Mouse (Mus musculus) forebrain, embryonic 10.5 days (tissue): ENCODE measurements around the gene Soat2. TPM values are rescaled to one million over a fixed set of nuclear protein-coding genes. Genes with fewer than 3 reads are reported as not detected.
A peak's percentile ranks its signal among the peaks of the same experiment; 100 is the strongest.

Experiments used
- DNase-seq: peaks from one replicate; pipeline ENCODE4 v3.0.0-alpha.2; 2017; ENCODE audit warnings: low spot score; ENCODE audit errors: extremely low spot score
- H3K27ac ChIP-seq: fragments of 300-500 bp; sonication (generic); 2 replicates; pipeline ENCODE4 v1.5.1; 2016; ENCODE audit warnings: mild to moderate bottlenecking
- H3K27me3 ChIP-seq: fragments of 300-500 bp; sonication (generic); 2 replicates; pipeline ENCODE4 v1.6.1; 2016; ENCODE audit warnings: mild to moderate bottlenecking; ENCODE audit not compliant: poor library complexity, severe bottlenecking
- H3K36me3 ChIP-seq: fragments of 300-500 bp; sonication (generic); replicated peaks from 2 replicates; pipeline ENCODE4 v1.6.1; 2016; ENCODE audit warnings: mild to moderate bottlenecking, moderate library complexity
- H3K4me1 ChIP-seq: fragments of 300-500 bp; sonication (generic); 2 replicates; pipeline ENCODE4 v1.6.1; 2016
- H3K4me3 ChIP-seq: fragments of 300-500 bp; sonication (generic); 2 replicates; pipeline ENCODE4 v1.5.1; 2016; ENCODE audit warnings: mild to moderate bottlenecking, moderate library complexity
- H3K9me3 ChIP-seq: fragments of 300-500 bp; sonication (generic); 2 replicates; pipeline ENCODE4 v1.6.1; 2016; ENCODE audit warnings: mild to moderate bottlenecking, moderate library complexity
- WGBS: fragments of 180-500 bp; shearing (Covaris S2); methylation state at CpG from one replicate; pipeline ENCODE4 v1.1.7; 2016; 5-methylcytosine and 5-hydroxymethylcytosine counted together
- polyA plus RNA-seq: library from polyadenylated mRNA; unstranded; fragments of >200 nt; fragmentation: Nextera tagmentation; extraction: Ambion mirVana; gene quantifications from 2 replicates; pipeline ENCODE4 v1.2.1, GENCODE M21; 2016

The Soat2 gene
- polyA plus RNA-seq, 1 experiment from 2014 or later, result 0.09 TPM

- no peaks in the 10 kb centered on the region for H3K9me3 ChIP-seq
- no peak overlapping the region for H3K27ac ChIP-seq
- no peak overlapping the region for H3K4me3 ChIP-seq
- no peak for DNase-seq
- peaks cover 21% of the 10 kb centered on the region for H3K4me1 ChIP-seq
- no peaks in the 10 kb centered on the region for H3K27me3 ChIP-seq
- 80% methylated on average over 19 of the region's 19 CpGs for WGBS
- peaks cover 93% of the 10 kb centered on the region for H3K36me3 ChIP-seq
Observed at GRCm38 (mm10) chr15:102117461-102118443, 32.6 kb upstream of the Soat2 start.

DNA sequence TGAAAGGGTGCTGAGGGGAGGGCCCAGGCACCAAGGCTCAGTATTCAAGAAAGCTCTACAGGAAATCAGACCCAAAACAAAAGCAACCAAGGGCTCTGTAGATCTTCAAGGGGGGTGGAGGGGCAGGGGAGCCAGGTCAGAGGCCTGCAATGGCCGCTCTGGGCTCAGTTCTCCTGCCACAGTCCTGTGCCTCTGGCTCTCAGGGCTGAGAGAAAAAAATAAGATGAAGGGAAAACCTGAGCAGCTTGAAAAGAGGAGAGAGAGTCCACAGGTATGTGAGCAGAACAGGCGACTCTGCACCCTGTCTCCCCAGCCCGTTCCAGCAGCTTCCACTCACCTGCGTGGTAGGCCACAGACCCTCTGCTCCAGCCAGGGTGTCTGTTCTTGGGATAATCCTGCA, 31.7 kb upstream of the Soat2 start:
- Histone ChIP-seq H3K27ac (no peak overlapping the region), H3K4me3 (no peak overlapping the region), H3K9me3 (no peaks in the 10 kb centered on the region), H3K27me3 (no peaks in the 10 kb centered on the region), H3K4me1 (peaks cover 21% of the 10 kb centered on the region), H3K36me3 (peaks cover 91% of the 10 kb centered on the region)
- no peak for DNase-seq
- WGBS, result 85% methylated on average over 4 of the region's 4 CpGs

GRCm38 (mm10) chr15:102119121-102119830, 31.1 kb upstream of the Soat2 start:
- H3K4me3 ChIP-seq, result no peak overlapping the region
- H3K36me3 ChIP-seq, result peaks cover 90% of the 10 kb centered on the region
- H3K9me3 ChIP-seq, result no peaks in the 10 kb centered on the region
- DNase-seq, result no peak
- 79% methylated on average over 8 of the region's 8 CpGs for WGBS
- H3K27me3 ChIP-seq, result no peaks in the 10 kb centered on the region
- H3K27ac ChIP-seq, result no peak overlapping the region
- H3K4me1 ChIP-seq, result peaks cover 17% of the 10 kb centered on the region; the same call in 1 of the 2 replicates

GRCm38 (mm10) chr15:102119831-102120170, 30.5 kb upstream of the Soat2 start:
- no peak overlapping the region for H3K27ac ChIP-seq
- no peaks in the 10 kb centered on the region for H3K9me3 ChIP-seq
- peaks cover 17% of the 10 kb centered on the region; the same call in 1 of the 2 replicates for H3K4me1 ChIP-seq
- H3K4me3 ChIP-seq, result no peak overlapping the region
- DNase-seq, result no peak
- 70% methylated on average over 2 of the region's 2 CpGs for WGBS
- no peaks in the 10 kb centered on the region for H3K27me3 ChIP-seq
- peaks cover 90% of the 10 kb centered on the region for H3K36me3 ChIP-seq

DNA sequence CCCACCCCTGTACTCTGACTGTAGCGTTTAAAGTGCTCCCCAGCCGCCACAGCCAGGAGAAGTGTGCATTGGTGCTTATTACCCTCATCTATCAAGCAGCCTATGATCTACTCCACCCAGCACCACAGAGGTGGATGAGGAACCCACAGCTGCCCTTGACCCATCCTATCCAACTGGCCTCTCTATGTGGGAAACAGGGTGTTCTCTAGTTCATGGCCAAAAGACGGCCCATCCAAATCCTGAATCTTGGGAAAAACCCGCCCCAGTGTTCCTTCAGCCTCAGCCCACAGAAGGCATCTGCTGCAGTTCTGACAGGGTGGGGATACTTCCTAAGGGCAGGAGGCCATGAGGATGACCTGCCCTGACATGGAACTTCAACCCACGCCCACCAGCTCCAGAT, 29.8 kb upstream of the Soat2 start:
- no peak for DNase-seq
- Histone ChIP-seq H3K9me3 (no peaks in the 10 kb centered on the region), H3K27ac (no peak overlapping the region), H3K36me3 (peaks cover 91% of the 10 kb centered on the region), H3K4me3 (no peak overlapping the region), H3K4me1 (peaks cover 17% of the 10 kb centered on the region; the same call in 1 of the 2 replicates), H3K27me3 (no peaks in the 10 kb centered on the region)
- WGBS, result 90% methylated on average over 5 of the region's 5 CpGs

GRCm38 (mm10) chr15:102126303-102126702, 24.0 kb upstream of the Soat2 start:
- Histone ChIP-seq H3K27ac (no peak overlapping the region), H3K27me3 (no peaks in the 10 kb centered on the region), H3K36me3 (peaks cover 89% of the 10 kb centered on the region), H3K9me3 (no peaks in the 10 kb centered on the region), H3K4me1 (no peaks in the 10 kb centered on the region), H3K4me3 (no peak overlapping the region)
- DNase-seq, result no peak
- 82% methylated on average over 2 of the region's 2 CpGs for WGBS

DNA sequence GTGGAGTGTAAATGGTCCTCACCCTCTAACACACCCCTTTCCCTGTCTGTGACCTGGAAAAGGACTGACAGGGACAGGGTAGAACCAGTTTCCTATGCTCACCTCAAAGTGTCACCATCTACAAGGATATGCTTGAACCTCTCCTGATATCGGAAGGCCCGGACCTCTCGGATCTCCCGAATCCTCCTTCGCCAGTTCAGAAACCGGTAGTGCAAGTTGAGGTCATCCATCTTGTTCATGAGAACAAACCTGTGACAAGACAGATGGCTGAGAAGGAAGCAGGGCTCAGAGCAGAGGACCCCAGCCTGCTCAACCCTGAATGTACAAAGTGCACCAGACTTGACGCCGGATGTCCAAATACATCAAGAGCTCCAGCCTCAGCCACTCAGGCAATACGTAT, 17.0 kb upstream of the Soat2 start:
- Histone ChIP-seq H3K27me3 (no peaks in the 10 kb centered on the region; the same call in 1 of the 2 replicates), H3K27ac (no peak overlapping the region), H3K4me3 (no peak overlapping the region), H3K9me3 (no peaks in the 10 kb centered on the region), H3K4me1 (peaks cover 27% of the 10 kb centered on the region), H3K36me3 (peaks cover 51% of the 10 kb centered on the region)
- no peak for DNase-seq
- 92% methylated on average over 9 of the region's 9 CpGs for WGBS

GRCm38 (mm10) chr15:102134709-102135108, 15.6 kb upstream of the Soat2 start:
- Histone ChIP-seq H3K27ac (no peak overlapping the region), H3K9me3 (no peaks in the 10 kb centered on the region), H3K27me3 (no peaks in the 10 kb centered on the region; the same call in 1 of the 2 replicates), H3K4me1 (peaks cover 27% of the 10 kb centered on the region), H3K4me3 (0 out of 2 replicates have a peak overlapping the region, but pooled peaks have one; percentile 90), H3K36me3 (peaks cover 37% of the 10 kb centered on the region)
- 91% methylated on average over 2 of the region's 2 CpGs for WGBS
- no peak for DNase-seq

- Histone ChIP-seq H3K27me3 (no peaks in the 10 kb centered on the region; the same call in 1 of the 2 replicates), H3K4me3 (peak overlapping the region; percentile 90), H3K27ac (peak overlapping the region; percentile 94), H3K9me3 (no peaks in the 10 kb centered on the region), H3K4me1 (peaks cover 27% of the 10 kb centered on the region), H3K36me3 (peaks cover 28% of the 10 kb centered on the region)
- WGBS, result 4% methylated on average over 35 of the region's 35 CpGs
- no peak for DNase-seq
Observed at GRCm38 (mm10) chr15:102135522-102136128, 14.7 kb upstream of the Soat2 start.

GRCm38 (mm10) chr15:102136129-102136758, 14.1 kb upstream of the Soat2 start, which contains the start of gene Spryd3:
Spryd3 (minus strand) TSS chr15:102136234.
- peaks cover 22% of the 10 kb centered on the region for H3K36me3 ChIP-seq

DNA sequence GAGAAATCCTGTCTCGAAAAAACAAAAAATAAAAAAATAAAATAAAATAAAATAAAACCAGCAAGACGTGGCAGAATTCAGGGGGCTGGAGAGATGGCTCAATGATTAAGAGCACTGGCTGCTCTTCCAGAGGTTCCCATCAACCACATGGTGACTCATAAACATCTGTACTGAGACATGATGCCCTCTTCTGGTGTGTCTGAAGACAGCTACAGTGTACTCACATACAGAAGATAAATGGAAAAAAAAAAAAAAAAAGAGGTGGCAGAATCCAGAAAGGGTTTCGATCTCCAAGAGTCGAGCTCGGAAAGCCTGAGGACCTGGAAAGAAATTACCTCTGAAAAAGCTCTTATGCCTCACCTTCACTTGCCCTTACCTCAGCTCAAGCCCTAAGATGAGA, 9.2 kb upstream of the Soat2 start:
- Histone ChIP-seq H3K27me3 (peaks cover 49% of the 10 kb centered on the region), H3K4me1 (peaks cover 35% of the 10 kb centered on the region), H3K36me3 (no peaks in the 10 kb centered on the region), H3K27ac (no peak overlapping the region), H3K9me3 (no peaks in the 10 kb centered on the region), H3K4me3 (no peak overlapping the region)
- no peak for DNase-seq
- WGBS, result 85% methylated on average over 5 of the region's 5 CpGs

More at GRCm38 (mm10) chr15:102136129-102136758, 14.1 kb upstream of the Soat2 start, which contains the start of gene Spryd3:
- Histone ChIP-seq H3K27ac (peak within 1 kb of the TSS; percentile 94), H3K4me1 (peaks cover 27% of the 10 kb centered on the region), H3K9me3 (no peaks in the 10 kb centered on the region), H3K27me3 (peaks cover under 1% of the 10 kb centered on the region; the same call in 1 of the 2 replicates), H3K4me3 (peak within 1 kb of the TSS; percentile 90)
- under 1% methylated on average over 50 of the region's 50 CpGs for WGBS
- DNase-seq, result peak; percentile 97
